Mouse (Mus musculus) embryonic facial prominence, embryonic 11.5 days (tissue): Measurements from ENCODE around the gene Aida. TPM values are rescaled to one million over a fixed set of nuclear protein-coding genes. Genes with fewer than 3 reads are reported as not detected.
A peak's percentile ranks its signal among the peaks of the same experiment; 100 is the strongest.

Experiments used
- ATAC-seq: fragments of 200-750 bp; cut with Nextera tagmentation; replicated peaks from 2 replicates; pipeline ENCODE4 v1.8.0; 2017; ENCODE audit warnings: low read depth; ENCODE audit not compliant: insufficient number of reproducible peaks, low FRiP score, low TSS enrichment
- DNase-seq: peaks from one replicate; pipeline ENCODE4 v3.0.0-alpha.2; 2015; ENCODE audit warnings: low spot score
- H3K27ac ChIP-seq: fragments of 300-500 bp; sonication (generic); replicated peaks from 2 replicates; pipeline ENCODE4 v1.5.1; 2014; ENCODE audit warnings: mild to moderate bottlenecking, low read depth, low read length, control low read depth
- H3K27me3 ChIP-seq: fragments of 300-500 bp; sonication (generic); 2 replicates; pipeline ENCODE4 v1.6.1; 2014; ENCODE audit warnings: mild to moderate bottlenecking, low read length, moderate library complexity, mixed read lengths; ENCODE audit not compliant: control insufficient read depth, insufficient read depth
- H3K36me3 ChIP-seq: fragments of 300-500 bp; sonication (generic); replicated peaks from 2 replicates; pipeline ENCODE4 v1.6.1; 2014; ENCODE audit warnings: low read depth, mild to moderate bottlenecking, low read length, moderate library complexity, mixed read lengths; ENCODE audit not compliant: control insufficient read depth, insufficient read depth
- H3K4me1 ChIP-seq: fragments of 300-500 bp; sonication (generic); 2 replicates; pipeline ENCODE4 v1.6.1; 2014; ENCODE audit warnings: low read length, mixed read lengths; ENCODE audit not compliant: control insufficient read depth, insufficient read depth
- H3K4me2 ChIP-seq: fragments of 300-500 bp; sonication (generic); 2 replicates; pipeline ENCODE4 v1.6.1; 2014; ENCODE audit warnings: low read depth, mild to moderate bottlenecking, control low read depth, low read length, moderate library complexity
- H3K4me3 ChIP-seq: fragments of 300-500 bp; sonication (generic); 2 replicates; pipeline ENCODE4 v1.5.1; 2014; ENCODE audit warnings: low read depth, low read length, control low read depth
- H3K9ac ChIP-seq: fragments of 300-500 bp; sonication (generic); replicated peaks from 2 replicates; pipeline ENCODE4 v1.6.1; 2014; ENCODE audit warnings: mild to moderate bottlenecking, control low read depth, low read length
- H3K9me3 ChIP-seq: fragments of 300-500 bp; sonication (generic); replicated peaks from 2 replicates; pipeline ENCODE4 v1.6.1; 2016; ENCODE audit warnings: mild to moderate bottlenecking, low read length, inconsistent platforms, mixed read lengths; ENCODE audit not compliant: control insufficient read depth
- WGBS: fragments of 180-500 bp; shearing (Covaris S2); extraction: QIAGEN DNeasy Blood & Tissue Kit; methylation state at CpG from one replicate; pipeline ENCODE4 v1.1.7; 2014; 5-methylcytosine and 5-hydroxymethylcytosine counted together
- polyA plus RNA-seq: library from polyadenylated mRNA; unstranded; fragments of >200 nt; fragmentation: Nextera tagmentation; extraction: Ambion mirVana; gene quantifications from 2 replicates; pipeline ENCODE4 v1.2.1, GENCODE M21; 2014

The Aida gene
- polyA plus RNA-seq, 1 experiment from 2014 or later, result 40.9 TPM

GRCm38 (mm10) chr1:183358901-183359300 lies 62.5 kb downstream of the Aida start:
- Histone ChIP-seq H3K27me3 (no peaks in the 10 kb centered on the region), H3K4me1 (no peaks in the 10 kb centered on the region), H3K4me3 (no peak overlapping the region), H3K4me2 (no peak overlapping the region), H3K9me3 (no peaks in the 10 kb centered on the region), H3K27ac (no peak overlapping the region), H3K36me3 (no peaks in the 10 kb centered on the region; the same call in 1 of the 2 replicates), H3K9ac (no peak overlapping the region)
- ATAC-seq (no peak), DNase-seq (no peak)
- WGBS, result 94% methylated on average over 3 of the region's 3 CpGs

DNA sequence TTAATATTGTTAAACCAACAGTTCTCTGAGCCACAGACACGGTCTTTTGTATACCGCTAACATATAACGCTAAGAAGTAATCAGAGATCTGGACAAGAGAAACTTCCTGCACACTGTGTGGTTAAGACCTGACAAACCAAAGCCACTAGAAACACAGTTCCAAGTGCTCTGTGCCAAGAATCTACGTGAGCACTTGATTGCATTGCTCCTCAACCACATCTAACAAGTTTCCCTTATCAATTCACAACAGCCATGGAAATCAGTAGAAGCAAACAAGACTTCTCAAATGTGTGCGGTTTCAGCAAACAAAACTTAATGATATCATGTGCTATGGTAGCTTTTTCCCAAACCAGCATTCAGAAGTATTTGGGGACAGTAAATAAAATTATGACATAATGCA lies 65.9 kb downstream of the Aida start:
- no peaks in the 10 kb centered on the region for H3K27me3 ChIP-seq
- no peak overlapping the region for H3K4me3 ChIP-seq
- H3K36me3 ChIP-seq, result no peaks in the 10 kb centered on the region; the same call in 1 of the 2 replicates
- no peak for ATAC-seq
- H3K9ac ChIP-seq, result no peak overlapping the region
- H3K4me2 ChIP-seq, result no peak overlapping the region
- no peaks in the 10 kb centered on the region for H3K9me3 ChIP-seq
- no peak for DNase-seq
- WGBS, result 95% methylated on average over 5 of the region's 5 CpGs
- no peak overlapping the region for H3K27ac ChIP-seq
- H3K4me1 ChIP-seq, result no peaks in the 10 kb centered on the region

GRCm38 (mm10) chr1:183362729-183363576 lies 66.6 kb downstream of the Aida start:
- H3K36me3 ChIP-seq, result no peaks in the 10 kb centered on the region
- no peaks in the 10 kb centered on the region for H3K27me3 ChIP-seq
- 88% methylated on average over 14 of the region's 14 CpGs for WGBS
- H3K9ac ChIP-seq, result no peak overlapping the region
- H3K4me2 ChIP-seq, result no peak overlapping the region
- DNase-seq (no peak), ATAC-seq (no peak)
- H3K27ac ChIP-seq, result no peak overlapping the region
- no peaks in the 10 kb centered on the region for H3K4me1 ChIP-seq
- no peaks in the 10 kb centered on the region for H3K9me3 ChIP-seq
- H3K4me3 ChIP-seq, result no peak overlapping the region

DNA sequence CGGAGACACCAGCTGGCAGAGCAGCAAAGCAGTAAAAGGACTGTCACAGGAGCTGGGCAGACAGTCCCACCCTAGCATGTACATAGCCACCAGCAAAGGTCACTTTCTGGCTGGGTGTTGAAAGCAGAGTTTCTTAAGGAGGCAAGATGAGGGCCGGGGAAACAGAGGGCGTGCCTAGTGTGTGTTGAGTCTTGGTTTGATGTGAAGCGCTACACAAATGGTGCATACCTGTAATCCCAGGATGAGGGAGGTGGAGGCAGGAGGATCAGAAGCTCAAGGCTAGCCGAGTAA lies 67.1 kb downstream of the Aida start:
- no peak overlapping the region for H3K4me2 ChIP-seq
- H3K36me3 ChIP-seq, result no peaks in the 10 kb centered on the region
- WGBS, result 94% methylated on average over 5 of the region's 5 CpGs
- H3K27me3 ChIP-seq, result no peaks in the 10 kb centered on the region
- H3K9me3 ChIP-seq, result no peaks in the 10 kb centered on the region
- H3K9ac ChIP-seq, result no peak overlapping the region
- H3K27ac ChIP-seq, result no peak overlapping the region
- H3K4me1 ChIP-seq, result no peaks in the 10 kb centered on the region
- no peak overlapping the region for H3K4me3 ChIP-seq
- DNase-seq, result no peak
- no peak for ATAC-seq

- H3K27me3 ChIP-seq, result no peaks in the 10 kb centered on the region
- 85% methylated on average over 5 of the region's 5 CpGs for WGBS
Measured at GRCm38 (mm10) chr1:183366361-183366760, 70.0 kb downstream of the Aida start.

GRCm38 (mm10) chr1:183368601-183369400 lies 72.4 kb downstream of the Aida start:
- Histone ChIP-seq H3K4me2 (peak overlapping the region; percentile 84), H3K27ac (peak overlapping the region; percentile 38; the same call in 1 of the 2 replicates), H3K9ac (peak overlapping the region; percentile 69), H3K4me3 (peak overlapping the region; percentile 60), H3K9me3 (no peaks in the 10 kb centered on the region), H3K27me3 (no peaks in the 10 kb centered on the region), H3K36me3 (no peaks in the 10 kb centered on the region), H3K4me1 (no peaks in the 10 kb centered on the region)
- 2% methylated on average over 46 of the region's 56 CpGs for WGBS
- ATAC-seq (peak; percentile 79), DNase-seq (peak; percentile 44)

More at GRCm38 (mm10) chr1:183366361-183366760, 70.0 kb downstream of the Aida start:
- no peak for DNase-seq
- Histone ChIP-seq H3K27ac (no peak overlapping the region), H3K4me2 (no peak overlapping the region), H3K4me1 (no peaks in the 10 kb centered on the region), H3K9me3 (no peaks in the 10 kb centered on the region), H3K36me3 (no peaks in the 10 kb centered on the region), H3K9ac (no peak overlapping the region), H3K4me3 (no peak overlapping the region)
- ATAC-seq, result no peak

DNA sequence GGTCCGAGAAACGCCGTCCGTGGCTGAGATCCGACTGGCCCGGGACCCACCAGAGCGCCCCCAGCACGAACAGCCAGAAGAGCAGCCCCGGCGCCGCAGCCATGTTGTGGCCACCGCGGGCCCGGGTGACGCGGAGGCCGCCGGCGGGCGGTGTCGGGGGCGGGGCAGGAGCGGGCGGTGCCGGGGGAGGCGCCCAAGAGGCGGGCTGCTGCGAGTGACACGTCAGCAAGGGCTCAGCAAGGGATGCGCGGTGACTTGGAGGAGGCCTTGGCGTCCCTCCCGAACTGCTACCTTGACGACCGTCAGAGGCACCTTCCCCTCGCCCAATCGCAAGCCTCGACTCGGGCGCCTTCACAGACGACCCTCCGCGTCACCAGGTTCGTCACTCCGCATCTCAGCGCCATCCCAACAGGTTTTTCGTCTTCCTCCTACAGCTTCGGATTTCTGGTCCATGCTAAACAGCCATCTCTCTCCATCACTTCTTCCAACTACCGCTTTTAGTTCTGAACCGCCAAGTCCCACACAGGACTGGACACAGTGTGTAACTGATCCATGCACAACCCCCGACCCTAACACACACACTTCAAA lies 73.1 kb downstream of the Aida start, which contains the start of gene Mia3:
Gene Mia3 (minus strand): TSS at position 127 of the 588 bp plus-strand sequence.
- under 1% methylated on average over 47 of the region's 51 CpGs for WGBS
- H3K36me3 ChIP-seq, result no peaks in the 10 kb centered on the region

More for the DNA sequence above, 73.1 kb downstream of the Aida start, which contains the start of gene Mia3:
- no peaks in the 10 kb centered on the region for H3K9me3 ChIP-seq
- peak within 1 kb of the TSS; percentile 38; the same call in 1 of the 2 replicates for H3K27ac ChIP-seq
- peak; percentile 94 for DNase-seq
- H3K9ac ChIP-seq, result peak within 1 kb of the TSS; percentile 69
- H3K27me3 ChIP-seq, result no peaks in the 10 kb centered on the region
- H3K4me3 ChIP-seq, result peak within 1 kb of the TSS; percentile 60
- H3K4me2 ChIP-seq, result peak within 1 kb of the TSS; percentile 84
- no peaks in the 10 kb centered on the region for H3K4me1 ChIP-seq
- ATAC-seq, result peak; percentile 99
